Mouse (Mus musculus) large intestine, adult 2 months (tissue): ENCODE measurements at regions not wholly inside any gene's neighbourhood (a gene's known extent, or its start where the extent isn't known, plus 50 kb on each side); places are given as distances from the start of the nearest gene placed in this dataset.

Experiments used
- DNase-seq: peaks from one replicate; pipeline ENCODE4 v3.0.0-alpha.2; 2012; ENCODE audit warnings: low read depth, low spot score
- WGBS: fragments of 180-500 bp; shearing (Covaris S2); methylation state at CpG from one replicate; pipeline ENCODE4 v1.1.7; 2018; 5-methylcytosine and 5-hydroxymethylcytosine counted together

DNA sequence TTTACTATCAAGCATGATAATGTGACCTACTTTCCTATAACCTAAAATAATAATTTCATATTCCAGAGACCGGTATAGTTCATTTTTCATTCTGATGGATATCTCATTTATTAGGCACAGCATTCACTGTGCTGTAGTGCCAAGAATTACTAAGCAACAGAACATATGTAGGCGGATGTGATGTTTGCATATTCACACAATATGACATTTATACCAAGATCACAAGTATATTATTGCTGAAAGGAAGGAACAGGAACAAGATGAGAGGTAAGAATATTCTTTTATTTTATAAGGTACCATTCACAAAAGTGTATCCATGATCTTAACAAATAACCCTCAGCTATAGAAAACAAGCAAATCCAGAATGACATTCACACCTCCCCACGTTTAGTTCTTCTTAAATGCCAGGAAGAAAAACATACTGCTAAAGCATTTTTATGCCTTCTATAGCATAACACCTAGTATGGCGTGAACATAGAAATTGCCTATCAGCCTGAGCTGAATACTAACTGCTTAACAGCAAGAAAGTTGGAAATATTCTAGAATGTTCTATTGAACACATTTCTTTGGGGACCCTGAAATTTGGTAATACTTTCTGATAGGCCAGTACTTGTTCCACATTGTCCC, 1062.8 kb upstream of the Acvr2a start:
- 78% methylated on average over 4 of the region's 4 CpGs for WGBS
- no peak for DNase-seq

DNA sequence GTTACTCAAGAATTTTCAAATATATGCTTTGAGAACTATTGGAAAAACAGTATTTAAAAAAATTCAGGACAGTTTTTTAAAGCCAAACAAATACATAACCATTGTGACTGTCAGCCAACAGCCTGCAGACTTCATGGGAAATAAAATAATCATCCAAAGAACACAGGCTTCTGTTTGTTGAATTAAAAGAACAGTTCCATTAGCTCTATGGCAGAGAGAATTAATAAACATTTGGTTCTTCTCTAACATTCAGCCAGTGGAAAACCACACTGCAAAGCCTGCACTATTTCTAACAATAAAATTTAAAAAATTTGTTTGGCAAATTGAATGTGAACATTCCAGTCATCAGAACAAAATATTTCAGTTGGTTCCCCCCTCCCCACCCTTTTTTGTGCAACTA, 1058.2 kb upstream of the Acvr2a start:
- DNase-seq, result no peak

DNA sequence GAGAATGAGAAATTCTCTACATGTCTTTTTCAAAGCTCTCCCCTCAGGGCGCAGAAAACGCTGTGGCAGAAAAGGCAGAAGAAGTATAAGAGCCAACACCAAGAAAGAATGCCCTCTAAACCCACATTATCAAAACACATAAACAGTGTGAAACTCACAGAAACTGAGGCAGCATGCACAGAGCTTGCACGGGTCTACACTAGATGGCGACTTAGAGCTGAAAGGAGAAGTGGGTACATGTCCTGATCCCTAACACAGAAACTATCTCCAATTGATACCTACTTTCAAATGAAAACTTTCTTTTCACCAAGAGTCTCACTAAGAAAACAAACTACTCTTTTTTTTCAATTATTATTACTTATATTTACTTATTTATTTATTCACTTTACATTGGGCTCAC, 1057.7 kb upstream of the Acvr2a start:
- WGBS, result 58% methylated on average over 4 of the region's 4 CpGs

DNA sequence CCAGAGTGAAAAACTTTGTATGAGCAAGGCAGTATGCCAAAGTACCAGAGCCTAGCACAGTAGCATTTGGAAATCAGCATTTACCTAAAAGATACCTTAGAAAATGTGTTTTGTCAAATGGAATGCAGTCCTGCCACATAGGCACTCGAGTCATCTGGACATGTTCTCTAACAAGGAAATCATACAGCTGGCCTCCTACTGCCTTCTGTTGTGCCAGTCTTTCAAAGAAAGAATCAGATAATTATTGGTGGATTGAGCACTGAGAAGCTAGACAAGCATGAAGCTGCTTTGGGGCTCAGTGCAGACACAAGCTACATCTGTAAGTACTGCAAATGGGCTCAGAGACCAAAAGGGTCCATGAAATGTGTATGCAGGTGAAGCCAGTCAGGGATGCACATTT, 1038.1 kb upstream of the Acvr2a start:
- 50% methylated on average over 1 of the region's 1 CpGs for whole genome bisulfite sequencing
- no peak for DNase-seq

More for the DNA sequence above, 1057.7 kb upstream of the Acvr2a start:
- DNase-seq, result no peak

DNA sequence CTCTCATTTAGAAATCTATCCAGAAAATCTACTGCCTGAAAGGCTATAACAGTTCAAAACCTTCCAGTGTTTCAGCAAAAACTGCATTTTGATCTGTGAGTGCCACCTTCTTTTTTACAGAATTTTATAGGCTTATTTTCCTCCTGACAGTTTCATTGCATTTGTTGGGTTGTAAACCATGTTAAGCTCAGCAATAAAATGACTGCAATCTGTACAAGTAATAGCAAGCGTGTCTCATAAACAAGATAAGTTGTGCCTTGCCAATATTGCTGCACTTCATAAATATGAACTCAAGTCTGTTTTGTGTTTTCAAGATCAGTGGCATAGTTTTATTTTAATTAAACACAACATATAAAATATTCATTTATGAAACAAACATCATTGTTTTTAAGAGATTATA, 1036.9 kb upstream of the Acvr2a start:
- 6% methylated on average over 1 of the region's 1 CpGs for WGBS
- no peak for DNase-seq

DNA sequence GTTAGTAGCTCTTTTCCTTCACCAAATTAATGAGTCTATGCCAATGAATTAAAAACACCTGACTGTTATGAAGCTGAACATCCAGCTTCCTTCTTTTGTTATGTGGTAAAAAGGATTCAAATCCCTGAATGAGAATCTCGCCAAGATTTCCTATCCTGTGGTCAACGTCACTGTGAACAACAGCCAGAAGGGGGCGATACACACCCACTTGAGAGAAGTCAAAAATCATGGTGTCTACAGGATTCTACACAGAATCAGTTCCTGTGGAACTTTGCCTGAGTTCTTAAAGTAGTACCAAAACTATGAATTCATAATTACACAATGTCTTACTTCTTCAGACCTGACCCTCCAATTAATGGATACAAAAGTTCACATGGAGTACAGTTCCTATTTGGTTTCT, 1028.1 kb upstream of the Acvr2a start:
- 4% methylated on average over 3 of the region's 3 CpGs for WGBS
- peak; percentile 18 for DNase-seq

DNA sequence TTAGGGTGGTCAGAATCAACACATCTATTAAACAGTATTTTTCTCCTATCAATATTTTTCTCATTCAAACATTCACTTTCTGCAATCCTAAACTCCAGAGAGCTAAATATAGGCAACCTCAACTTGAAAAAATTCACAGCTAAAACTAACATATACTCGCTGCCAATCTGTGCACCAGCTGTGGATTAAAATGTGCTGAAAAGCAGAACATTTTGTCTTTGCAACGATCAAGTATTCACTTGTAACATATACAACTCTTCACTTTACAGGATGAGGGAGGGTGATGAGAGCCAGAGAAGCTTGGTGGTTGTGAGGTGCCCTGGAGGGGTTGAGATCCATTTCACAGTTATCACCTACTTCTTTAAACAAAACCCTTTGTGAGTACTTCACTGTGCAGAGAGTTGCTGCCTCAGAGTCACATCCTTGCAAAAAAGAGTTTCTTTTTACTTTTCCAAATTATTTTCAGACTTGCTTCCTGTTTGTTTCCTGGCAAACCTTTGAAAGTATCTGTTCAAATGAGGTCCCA, 991.1 kb upstream of the Acvr2a start:
- 52% methylated on average over 2 of the region's 2 CpGs for WGBS
- no peak for DNase-seq

DNA sequence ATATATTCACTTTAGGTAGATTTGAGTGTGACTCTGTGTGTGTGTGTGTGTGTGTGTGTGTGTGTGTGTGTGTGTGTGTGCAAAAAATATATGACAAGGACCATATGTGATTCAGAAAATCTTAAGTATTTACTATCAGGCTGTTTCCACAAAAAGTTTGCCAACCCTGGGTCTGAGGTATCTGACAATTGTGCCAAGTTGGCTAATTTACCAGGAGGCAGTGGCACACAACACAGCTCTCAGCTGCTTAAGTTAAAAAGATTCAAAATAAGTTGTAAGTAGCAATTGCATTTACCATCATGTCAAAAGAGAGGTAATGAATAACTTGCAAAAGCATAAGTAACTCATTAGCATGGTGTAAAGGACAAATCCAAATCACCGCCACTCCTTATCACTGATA, 981.4 kb upstream of the Acvr2a start:
- no peak for DNase-seq
- 87% methylated on average over 1 of the region's 1 CpGs for WGBS

DNA sequence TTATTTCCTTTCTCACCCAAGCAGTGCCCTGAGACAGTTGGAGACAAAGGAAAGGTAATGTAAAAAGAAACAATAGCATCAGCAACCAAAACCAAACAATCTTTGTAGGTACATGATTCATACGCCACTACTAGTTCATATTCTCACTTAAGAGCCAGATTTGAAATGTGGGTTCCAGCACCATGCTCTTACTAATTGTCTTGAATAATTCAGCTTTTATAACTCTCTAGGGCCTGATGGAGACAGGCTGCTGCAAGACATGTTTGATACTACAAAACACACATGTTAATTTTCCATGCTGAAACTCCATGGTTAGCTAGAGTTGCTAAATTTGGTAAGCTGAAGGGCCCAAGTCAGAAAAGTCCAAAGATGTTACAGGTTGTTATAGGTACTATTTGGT, 980.4 kb upstream of the Acvr2a start:
- WGBS, result 79% methylated on average over 1 of the region's 1 CpGs
- DNase-seq, result no peak

DNA sequence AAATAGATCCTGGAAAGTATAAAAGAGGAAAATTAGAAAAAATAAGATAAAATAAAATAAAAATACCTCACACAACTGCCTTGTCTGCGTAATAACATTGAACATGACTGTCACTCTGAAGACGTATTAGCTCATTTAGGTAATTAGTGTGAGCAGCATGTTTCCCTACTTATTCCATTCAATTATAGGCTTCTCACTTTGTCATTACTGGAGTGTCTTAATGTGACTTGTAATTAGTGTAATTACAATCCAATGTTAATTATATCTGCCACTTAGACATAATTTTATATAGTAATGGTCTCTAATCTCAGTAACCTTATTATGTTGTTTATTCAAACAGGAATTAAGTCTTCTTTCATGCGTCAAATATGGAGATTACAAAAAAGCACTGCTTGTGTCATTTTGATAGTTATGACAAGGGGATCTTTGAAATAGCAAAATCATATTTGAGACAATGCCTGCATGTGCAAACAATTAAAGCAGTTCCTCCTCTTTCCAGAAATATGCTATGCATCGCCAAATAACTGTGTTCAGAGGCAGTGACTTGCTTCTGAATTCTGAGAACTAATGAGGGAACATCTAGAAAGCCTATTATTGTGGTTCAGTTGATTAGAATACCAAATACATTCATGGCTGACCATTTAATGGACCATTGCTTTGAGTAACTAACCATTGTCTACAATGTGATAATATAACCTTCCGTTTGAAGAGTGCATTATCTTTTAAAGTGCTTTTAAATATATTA, 979.7 kb upstream of the Acvr2a start:
- DNase-seq, result no peak
- WGBS, result 85% methylated on average over 5 of the region's 5 CpGs

DNA sequence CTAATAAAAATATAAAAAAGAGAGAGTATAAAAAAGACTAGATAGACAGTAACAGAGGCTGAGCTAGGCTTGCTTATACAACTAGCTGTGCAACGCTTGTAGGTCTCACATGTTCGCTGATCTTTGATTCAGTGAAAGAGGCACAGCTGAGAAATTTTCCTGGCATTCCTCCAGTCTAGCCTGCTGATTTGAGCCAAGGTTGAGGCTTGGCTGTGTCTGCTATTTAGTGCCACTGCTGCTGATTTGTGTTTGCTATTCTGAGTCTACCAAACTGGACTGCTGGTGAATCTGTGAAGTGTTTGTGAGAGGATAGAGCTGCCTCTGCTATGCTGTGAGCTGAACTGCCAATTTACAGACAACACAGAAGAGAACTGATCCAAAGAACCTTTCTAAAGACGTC, 956.7 kb upstream of the Acvr2a start:
- DNase-seq, result no peak
- WGBS, result 57% methylated on average over 3 of the region's 3 CpGs

DNA sequence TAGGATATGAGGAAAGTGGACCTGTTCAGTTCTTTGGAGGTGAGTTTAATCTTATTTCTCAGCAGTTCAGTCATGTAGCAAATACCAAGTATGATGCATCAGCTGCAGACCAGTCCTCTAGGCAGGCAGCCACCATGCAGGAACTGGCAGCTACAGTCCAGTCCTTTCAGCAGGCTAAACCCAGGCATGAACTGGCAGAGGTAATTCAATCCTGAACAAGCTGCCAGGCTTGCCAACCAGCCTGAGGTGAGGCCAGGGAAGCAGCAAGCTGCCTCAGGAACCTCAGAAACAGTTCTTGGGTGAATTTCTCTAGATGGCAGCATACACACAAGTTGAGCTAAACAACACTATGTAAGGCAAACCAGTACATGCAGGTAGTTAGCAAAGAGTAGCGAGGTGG, 951.5 kb upstream of the Acvr2a start:
- no peak for DNase-seq

DNA sequence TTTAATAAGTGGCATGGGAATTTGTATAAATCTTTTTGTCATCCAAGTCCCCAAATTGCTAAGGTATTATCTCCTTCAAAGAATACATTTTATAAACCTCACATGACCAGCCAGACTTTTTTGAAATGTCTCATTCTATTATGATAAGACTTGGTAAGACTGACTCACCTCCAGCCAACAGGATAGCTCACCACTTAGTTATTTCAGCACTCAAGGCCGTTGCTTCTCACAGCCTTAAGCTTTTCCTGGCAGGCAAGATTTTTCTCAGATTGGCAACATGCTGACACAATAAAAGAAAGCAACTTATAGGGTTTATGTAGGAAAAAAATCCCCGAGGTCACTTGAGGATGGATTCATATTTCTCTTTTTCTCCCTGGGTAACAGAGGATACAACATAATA, 935.9 kb upstream of the Acvr2a start:
- WGBS, result 38% methylated on average over 2 of the region's 2 CpGs
- DNase-seq, result no peak

More for the DNA sequence above, 951.5 kb upstream of the Acvr2a start:
- 92% methylated on average over 1 of the region's 1 CpGs for WGBS

DNA sequence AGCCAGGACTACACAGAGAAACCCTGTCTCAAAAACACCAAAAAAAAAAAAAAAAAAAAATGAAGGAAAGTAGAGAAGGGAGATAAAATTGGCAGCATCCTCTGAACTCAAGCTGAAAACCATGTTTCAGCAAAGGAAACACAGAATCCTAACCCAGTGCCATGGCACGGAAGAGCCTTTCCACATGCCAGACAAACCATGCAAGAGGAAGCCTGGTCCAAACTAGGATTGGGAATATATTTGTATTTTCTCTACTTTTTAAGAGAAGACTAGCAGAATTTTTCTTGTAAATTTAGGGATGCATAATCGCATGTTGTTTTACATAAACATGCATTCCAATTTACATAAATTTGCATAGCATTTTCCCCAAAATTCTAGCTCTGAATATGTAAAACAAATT, 934.8 kb upstream of the Acvr2a start:
- WGBS, result 98% methylated on average over 2 of the region's 2 CpGs
- no peak for DNase-seq

DNA sequence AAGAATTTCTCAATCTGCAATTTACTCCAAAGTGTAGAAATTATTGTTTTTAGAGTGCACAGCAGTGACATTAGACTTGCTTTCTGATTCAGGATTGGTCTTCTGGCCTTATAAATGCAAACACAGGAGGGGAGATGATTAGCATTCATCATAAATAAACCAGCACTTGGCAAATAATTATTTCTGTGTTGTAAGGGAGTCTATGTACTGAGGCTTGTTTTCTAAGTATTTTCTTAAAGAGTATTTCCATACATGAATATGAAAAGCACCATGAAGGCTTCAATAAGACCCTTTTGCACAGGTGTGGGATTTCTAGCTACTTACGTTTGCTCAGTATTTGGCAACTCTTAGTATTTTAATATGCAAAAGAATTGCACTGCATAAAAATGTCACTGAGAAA, 934.1 kb upstream of the Acvr2a start:
- WGBS, result 70% methylated on average over 1 of the region's 1 CpGs
- no peak for DNase-seq

DNA sequence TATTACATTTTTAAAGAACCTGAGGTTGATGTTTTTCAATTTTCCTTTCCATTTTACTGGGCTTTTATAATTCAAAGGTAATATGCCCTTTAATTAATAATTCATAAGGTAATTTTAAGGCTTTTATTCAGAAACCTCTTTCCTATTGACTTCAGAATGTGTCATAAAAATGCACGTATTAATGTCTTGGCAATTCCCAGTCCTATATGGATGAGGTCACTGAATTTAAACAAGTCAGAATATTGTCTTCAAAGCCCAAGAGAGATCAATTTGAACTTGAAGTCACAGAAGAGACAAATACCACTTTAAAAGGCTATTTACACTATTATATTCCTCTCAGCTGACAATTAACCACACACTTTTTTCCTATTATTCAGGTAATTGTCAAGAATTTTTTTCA, 925.7 kb upstream of the Acvr2a start:
- WGBS, result 53% methylated on average over 1 of the region's 1 CpGs
- DNase-seq, result no peak

DNA sequence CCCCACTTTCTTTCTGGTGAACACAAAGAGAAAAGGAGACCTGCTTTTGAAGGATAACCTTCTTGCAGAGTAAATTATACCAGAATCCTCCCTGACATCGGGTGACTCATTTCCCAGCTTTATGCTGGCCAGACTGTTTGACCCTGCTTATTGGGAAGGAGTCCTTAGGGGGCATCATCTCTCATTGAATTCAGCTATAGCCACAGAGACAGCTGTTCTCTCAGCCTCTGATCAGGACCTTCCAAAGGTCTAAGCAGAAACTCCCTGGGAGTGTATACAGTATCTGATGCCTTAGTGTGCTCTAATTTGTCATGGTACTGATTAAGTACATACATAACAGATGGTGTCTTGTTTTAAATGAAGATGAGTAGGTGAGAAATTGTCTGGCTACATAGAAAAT, 922.5 kb upstream of the Acvr2a start:
- WGBS, result 61% methylated on average over 1 of the region's 1 CpGs
- DNase-seq, result no peak

DNA sequence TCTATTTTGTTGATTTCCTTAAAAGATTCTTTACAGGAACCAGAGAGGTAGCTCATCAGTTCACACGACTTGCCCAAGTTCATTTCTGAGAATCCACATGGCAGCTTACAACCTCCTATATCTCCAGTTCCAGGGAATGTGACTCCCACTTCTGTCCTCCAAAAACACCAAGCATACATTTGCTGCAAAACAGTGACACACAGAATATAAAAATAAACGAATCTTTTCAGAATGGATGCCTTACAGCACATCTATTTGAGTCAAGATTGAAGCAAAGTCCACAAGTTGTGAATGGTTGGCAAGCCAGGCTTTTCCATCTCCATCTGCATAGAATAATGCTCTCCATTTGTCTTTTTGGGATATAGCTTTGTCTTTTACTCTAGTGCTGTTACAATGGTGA, 921.0 kb upstream of the Acvr2a start:
- no peak for DNase-seq
- WGBS, result 58% methylated on average over 2 of the region's 2 CpGs

DNA sequence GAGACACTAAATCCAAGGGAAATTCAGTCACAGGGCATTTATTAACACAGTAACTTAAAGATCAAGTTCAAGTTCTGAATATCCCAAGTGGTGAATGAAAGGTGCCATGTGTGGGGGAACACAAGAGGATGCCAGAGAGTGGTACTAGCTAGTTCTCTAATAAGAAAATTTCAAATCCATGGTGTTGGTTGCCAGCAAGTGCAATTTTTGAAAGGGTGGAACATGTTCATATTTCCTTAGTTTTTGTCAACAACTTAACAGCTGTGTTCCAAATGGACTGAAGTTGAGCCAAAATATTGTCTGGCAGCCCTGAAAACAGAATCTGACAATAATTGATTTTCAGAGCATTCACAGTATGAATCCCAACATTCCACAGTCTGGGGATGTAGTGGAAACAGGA, 919.1 kb upstream of the Acvr2a start:
- no peak for DNase-seq

DNA sequence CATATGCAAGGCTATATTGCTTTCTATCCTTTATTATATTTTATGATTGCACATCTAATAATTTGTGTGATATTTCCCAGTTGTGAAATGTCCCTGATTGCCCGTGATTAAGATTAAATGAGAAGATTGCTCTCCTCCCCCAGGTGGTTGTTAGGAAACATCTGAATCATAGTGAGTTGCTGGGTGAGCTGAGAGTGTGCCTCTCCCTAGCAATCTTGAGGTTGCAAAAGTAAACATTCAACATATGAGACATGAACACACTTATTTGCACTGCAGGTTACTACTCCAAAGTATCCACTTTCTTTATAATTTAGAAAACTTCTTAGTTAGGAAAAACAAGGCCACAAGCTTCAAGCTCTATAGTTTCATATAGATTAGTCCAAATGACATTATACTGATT, 899.6 kb upstream of the Acvr2a start:
- 39% methylated on average over 1 of the region's 1 CpGs for WGBS
- DNase-seq, result peak; percentile 7

DNA sequence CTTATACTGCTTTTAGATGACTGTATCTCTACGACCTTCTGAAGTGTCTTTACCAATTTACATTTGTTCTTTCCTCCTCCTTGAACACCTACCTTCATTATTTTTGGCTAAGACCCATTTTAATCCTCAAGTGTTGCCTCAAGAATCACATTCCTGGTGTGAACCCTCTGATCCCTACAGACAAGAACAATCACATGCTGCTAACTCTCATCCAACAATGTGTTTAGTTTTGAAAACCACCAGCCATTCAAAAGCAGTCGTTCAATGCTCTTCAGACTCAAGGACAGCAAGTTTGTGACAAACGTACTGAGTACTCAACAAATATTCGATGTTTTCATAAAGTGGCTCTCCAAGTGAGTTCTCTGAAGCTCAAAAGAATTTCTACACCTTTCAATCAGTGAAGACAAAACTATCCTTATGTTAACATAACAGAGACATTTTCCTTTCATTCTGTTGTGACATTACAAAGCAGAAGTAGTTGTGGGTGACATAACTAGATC, 898.9 kb upstream of the Acvr2a start:
- WGBS, result 78% methylated on average over 4 of the region's 4 CpGs

More for the DNA sequence above, 898.9 kb upstream of the Acvr2a start:
- no peak for DNase-seq
